In the genomic region with DNA sequence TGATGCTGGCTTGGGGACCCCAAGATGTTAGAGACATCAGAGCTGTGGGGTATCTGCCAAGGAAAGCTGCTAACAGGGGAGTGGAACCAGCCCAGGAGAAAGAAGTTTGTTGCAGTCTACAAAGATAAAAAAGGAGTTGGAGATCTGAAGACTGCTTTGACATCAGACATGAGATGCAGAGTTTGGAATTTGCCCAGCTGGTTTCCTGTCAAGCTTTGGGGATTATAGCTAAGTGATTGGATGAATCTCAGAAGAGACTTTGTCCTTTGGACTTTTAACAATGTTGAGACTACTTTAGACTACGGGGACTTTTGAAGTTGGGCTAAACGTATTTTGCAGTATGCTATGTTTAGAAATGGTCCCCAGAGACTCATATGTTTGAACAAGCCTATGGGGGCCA, we compare ENCODE assay signal across 21 mouse cellular contexts. TPM values are rescaled to one million over a fixed set of nuclear protein-coding genes. Genes with fewer than 3 reads are reported as not detected.
"Had no signal": no experiment of that assay in that cellular context is flagged by ENCODE, and none has a peak within 500 bp of the region (broad histone marks: within the 10 kb centered on the region; RNA-seq: fewer than 3 reads in every experiment).

No protein-coding gene starts in this region.

- H3K4me2 ChIP-seq: lung, embryonic 14.5 days; midbrain, embryonic 12.5 days; neural tube, embryonic 13.5 days; neural tube, embryonic 15.5 days had no signal

- H3K27ac ChIP-seq: midbrain, embryonic 10.5 days; midbrain, embryonic 12.5 days; neural tube, embryonic 13.5 days; neural tube, embryonic 15.5 days had no signal

- H3K36me3 ChIP-seq: midbrain, embryonic 10.5 days; midbrain, embryonic 12.5 days; neural tube, embryonic 13.5 days; neural tube, embryonic 15.5 days had no signal

- DNase-seq: lung, embryonic 14.5 days; lung, postnatal 10 days; lung, postnatal 4 days; midbrain, embryonic 14.5 days; retina, postnatal 1 day; right cerebral cortex, adult 18-20 months; right cerebral cortex, postnatal 25 days; right cerebral cortex, postnatal 4 days; spleen, adult 18-20 months; thymus, adult 18-20 months; thymus, postnatal 14 days; thymus, postnatal 36 days had no signal

- H3K4me3 ChIP-seq: midbrain, embryonic 10.5 days; midbrain, embryonic 12.5 days; myocyte; neural tube, embryonic 13.5 days; neural tube, embryonic 15.5 days had no signal

- H3K4me1 ChIP-seq: midbrain, embryonic 12.5 days; neural tube, embryonic 15.5 days had no signal

- H3K9me3 ChIP-seq: midbrain, embryonic 10.5 days; midbrain, embryonic 12.5 days; neural tube, embryonic 13.5 days; neural tube, embryonic 15.5 days had no signal

- H3K27me3 ChIP-seq: midbrain, embryonic 12.5 days; neural tube, embryonic 13.5 days; neural tube, embryonic 15.5 days had no signal

- ATAC-seq: midbrain, embryonic 16.5 days had no signal

- H3K9ac ChIP-seq: lung, embryonic 14.5 days; midbrain, embryonic 12.5 days; neural tube, embryonic 13.5 days; neural tube, embryonic 15.5 days had no signal

RNA-seq across cellular contexts. Expression of a gene that starts 21.0 kb away (rescaled TPM):
- total RNA-seq: megakaryocyte, adult 5-6 weeks; megakaryocyte-erythroid progenitor cell, adult 5-6 weeks had no signal
- polyA plus RNA-seq: midbrain, embryonic 10.5 days; midbrain, embryonic 12.5 days; midbrain, embryonic 14.5 days; midbrain, embryonic 16.5 days; myocyte; neural tube, embryonic 11.5 days; neural tube, embryonic 13.5 days; neural tube, embryonic 15.5 days had no signal
